Mouse (Mus musculus) intestine, embryonic 15.5 days (tissue): ENCODE measurements around the gene Fam219b. TPM values are rescaled to one million over a fixed set of nuclear protein-coding genes. Genes with fewer than 3 reads are reported as not detected.

Source experiments
- ATAC-seq: fragments of 200-750 bp; cut with Nextera tagmentation; 2 replicates; pipeline ENCODE4 v1.8.0; 2017; ENCODE audit warnings: moderate TSS enrichment, moderate library complexity
- H3K27ac ChIP-seq: fragments of 300-500 bp; sonication (generic); 2 replicates; pipeline ENCODE4 v1.5.1; 2015; ENCODE audit warnings: mild to moderate bottlenecking, inconsistent platforms
- H3K27me3 ChIP-seq: fragments of 300-500 bp; sonication (generic); replicated peaks from 2 replicates; pipeline ENCODE4 v1.6.1; 2015; ENCODE audit warnings: inconsistent platforms
- H3K36me3 ChIP-seq: fragments of 300-500 bp; sonication (generic); 2 replicates; pipeline ENCODE4 v1.6.1; 2015; ENCODE audit warnings: inconsistent platforms
- H3K4me1 ChIP-seq: fragments of 300-500 bp; sonication (generic); replicated peaks from 2 replicates; pipeline ENCODE4 v1.6.1; 2015; ENCODE audit warnings: inconsistent platforms
- H3K4me2 ChIP-seq: fragments of 300-500 bp; sonication (generic); replicated peaks from 2 replicates; pipeline ENCODE4 v1.6.1; 2015; ENCODE audit warnings: mild to moderate bottlenecking, inconsistent platforms
- H3K4me3 ChIP-seq: fragments of 300-500 bp; sonication (generic); replicated peaks from 2 replicates; pipeline ENCODE4 v1.5.1; 2015; ENCODE audit warnings: inconsistent platforms
- H3K9ac ChIP-seq: fragments of 300-500 bp; sonication (generic); 2 replicates; pipeline ENCODE4 v1.6.1; 2015; ENCODE audit warnings: inconsistent platforms
- H3K9me3 ChIP-seq: fragments of 300-500 bp; sonication (generic); 2 replicates; pipeline ENCODE4 v1.6.1; 2016; ENCODE audit warnings: inconsistent platforms
- WGBS: fragments of 180-500 bp; shearing (Covaris S2); methylation state at CpG from one replicate; pipeline ENCODE4 v1.1.7; 2015; 5-methylcytosine and 5-hydroxymethylcytosine counted together
- polyA plus RNA-seq: library from polyadenylated mRNA; unstranded; fragments of >200 nt; fragmentation: Nextera tagmentation; extraction: Ambion mirVana; gene quantifications from 2 replicates; pipeline ENCODE4 v1.2.1, GENCODE M21; 2015

Gene Fam219b
- polyA plus RNA-seq, 1 experiment from 2014 or later: 17.2 TPM

DNA sequence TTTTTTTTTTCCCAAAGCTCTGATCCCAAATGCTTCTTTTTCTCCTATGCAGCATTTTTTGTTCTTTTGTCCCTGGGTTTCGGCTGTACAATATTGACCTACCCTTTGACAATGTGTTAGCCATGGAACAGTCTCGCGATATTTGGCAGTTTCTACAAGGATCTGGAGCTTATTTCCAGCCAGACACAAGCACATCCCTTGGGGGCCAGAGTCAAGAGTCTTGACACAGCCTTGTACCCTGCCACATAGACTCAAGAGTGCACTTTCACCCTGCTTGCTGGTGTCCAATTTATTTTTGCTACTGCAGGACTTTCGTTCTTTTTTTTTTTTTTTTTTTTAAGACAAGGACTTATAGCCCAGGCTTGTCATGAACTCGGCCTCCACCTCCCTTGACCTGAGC is 966 bp upstream of the Fam219b start:
- peak overlapping the region; percentile 96 for H3K4me3 ChIP-seq
- WGBS: 84% methylated on average over 5 of the region's 5 CpGs
- no peak overlapping the region for H3K27ac ChIP-seq
- peak overlapping the region; percentile 75; the same call in 1 of the 2 replicates for H3K4me2 ChIP-seq
- no peaks in the 10 kb centered on the region for H3K9me3 ChIP-seq
- H3K27me3 ChIP-seq: no peaks in the 10 kb centered on the region
- peaks cover 12% of the 10 kb centered on the region for H3K4me1 ChIP-seq
- peaks cover 26% of the 10 kb centered on the region for H3K36me3 ChIP-seq
- H3K9ac ChIP-seq: no peak overlapping the region
- ATAC-seq: no peak

DNA sequence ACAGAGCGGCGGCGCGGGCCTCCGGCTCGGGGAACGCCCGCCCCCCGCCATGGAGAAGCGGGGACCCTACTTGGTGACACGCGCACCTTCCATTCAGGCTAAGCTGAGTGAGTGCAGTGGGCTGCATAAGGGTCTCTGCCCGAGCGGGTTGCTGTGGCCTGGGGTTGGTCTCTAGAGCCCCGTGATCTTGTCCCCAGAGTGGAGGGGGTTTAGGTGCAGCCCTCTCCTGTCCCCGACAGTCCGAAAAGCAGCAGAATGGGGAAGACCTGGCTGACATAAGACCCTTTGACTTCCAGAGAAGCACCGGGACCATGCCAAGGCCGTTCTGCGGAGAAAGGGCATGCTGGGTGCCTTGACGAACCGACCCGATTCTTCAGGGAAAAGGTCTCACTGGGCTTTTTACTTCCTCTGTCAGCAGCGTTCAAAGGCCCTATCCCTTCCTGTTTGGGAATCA is 427 bp downstream of the Fam219b start:
- Histone ChIP-seq H3K27ac (peak overlapping the region; percentile 86), H3K9ac (peak overlapping the region; percentile 88), H3K27me3 (no peaks in the 10 kb centered on the region), H3K4me2 (peak overlapping the region; percentile 75), H3K4me1 (peaks cover 12% of the 10 kb centered on the region), H3K4me3 (peak overlapping the region; percentile 96), H3K9me3 (no peaks in the 10 kb centered on the region), H3K36me3 (peaks cover 24% of the 10 kb centered on the region)
- WGBS: 1% methylated on average over 24 of the region's 24 CpGs
- peak; percentile 71; the same call in 1 of the 2 replicates for ATAC-seq

DNA sequence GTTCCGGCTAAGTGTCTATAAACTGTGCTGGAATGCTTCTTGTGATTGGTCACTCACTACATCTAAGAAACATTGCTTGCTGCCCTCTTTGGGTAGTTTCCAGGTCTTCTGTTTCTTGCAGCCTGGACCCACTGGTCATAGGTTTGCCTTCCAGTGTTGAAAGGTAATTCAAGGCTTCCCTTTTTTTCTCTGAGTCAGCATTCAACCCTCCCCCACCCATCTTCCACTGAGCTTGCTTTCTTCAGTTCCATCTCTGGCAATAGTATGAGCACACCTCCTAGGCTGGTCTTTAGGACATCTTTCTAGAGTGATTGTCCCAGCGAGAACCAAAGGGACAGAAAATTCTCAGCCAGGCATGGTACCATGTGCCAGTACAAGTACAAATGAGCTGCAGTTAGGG is 2.2 kb downstream of the Fam219b start:
- Histone ChIP-seq H3K27me3 (no peaks in the 10 kb centered on the region), H3K9me3 (no peaks in the 10 kb centered on the region), H3K36me3 (peaks cover 34% of the 10 kb centered on the region), H3K9ac (no peak overlapping the region), H3K27ac (no peak overlapping the region), H3K4me1 (peaks cover 12% of the 10 kb centered on the region), H3K4me2 (no peak overlapping the region), H3K4me3 (no peak overlapping the region)
- ATAC-seq: no peak
- WGBS: 80% methylated on average over 2 of the region's 2 CpGs

DNA sequence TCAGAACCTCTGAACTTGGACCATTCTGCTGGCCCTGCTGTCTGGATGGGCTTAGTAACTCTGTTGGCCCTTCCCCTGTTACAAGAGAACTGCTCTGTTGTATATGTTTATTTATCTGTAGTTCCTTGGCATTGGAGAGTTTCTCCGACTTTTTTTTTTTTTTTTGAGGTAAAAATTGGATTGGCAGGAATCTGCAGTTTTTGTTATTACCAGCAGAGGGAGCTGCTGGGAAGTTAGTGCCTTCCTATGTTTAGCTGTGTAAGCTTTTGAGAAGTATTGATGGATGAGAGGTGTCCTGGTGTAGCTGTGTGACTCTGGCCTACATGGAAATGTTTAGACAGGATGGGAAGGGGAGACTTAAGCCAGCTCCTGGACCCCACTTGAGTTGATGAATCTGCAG is 4.0 kb downstream of the Fam219b start:
- whole genome bisulfite sequencing: 7% methylated on average over 1 of the region's 1 CpGs
- H3K4me2 ChIP-seq: no peak overlapping the region

DNA sequence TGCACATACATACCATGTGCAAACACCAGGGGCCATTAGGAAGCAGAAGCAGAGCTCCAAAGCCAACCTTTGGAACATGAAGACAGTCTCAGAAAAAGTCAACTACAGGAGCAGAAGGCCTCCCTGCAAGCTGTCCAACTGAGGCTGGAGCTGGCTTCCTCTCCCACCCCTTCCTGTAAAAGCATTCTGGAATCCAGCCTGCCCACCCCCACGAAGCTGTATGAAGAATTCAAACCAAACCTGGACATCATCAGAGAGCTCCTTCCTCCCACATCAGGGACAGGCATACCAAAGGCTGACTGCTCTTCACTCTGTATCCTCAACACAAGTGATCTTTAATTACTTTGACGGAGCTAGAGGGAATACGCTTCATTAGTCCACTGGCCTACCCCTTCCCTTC is 6.6 kb downstream of the Fam219b start:
- Histone ChIP-seq H3K9me3 (no peaks in the 10 kb centered on the region), H3K4me3 (no peak overlapping the region), H3K36me3 (peaks cover 52% of the 10 kb centered on the region), H3K9ac (no peak overlapping the region), H3K27ac (no peak overlapping the region), H3K4me2 (no peak overlapping the region), H3K4me1 (peaks cover 5% of the 10 kb centered on the region; the same call in 1 of the 2 replicates), H3K27me3 (no peaks in the 10 kb centered on the region)
- WGBS: 75% methylated on average over 3 of the region's 3 CpGs
- ATAC-seq: no peak

More for the DNA sequence above, 4.0 kb downstream of the Fam219b start:
- Histone ChIP-seq H3K9me3 (no peaks in the 10 kb centered on the region), H3K4me1 (peaks cover 12% of the 10 kb centered on the region), H3K27ac (peak overlapping the region; percentile 18; the same call in 1 of the 2 replicates), H3K27me3 (no peaks in the 10 kb centered on the region), H3K36me3 (peaks cover 41% of the 10 kb centered on the region), H3K4me3 (no peak overlapping the region), H3K9ac (no peak overlapping the region)
- no peak for ATAC-seq

DNA sequence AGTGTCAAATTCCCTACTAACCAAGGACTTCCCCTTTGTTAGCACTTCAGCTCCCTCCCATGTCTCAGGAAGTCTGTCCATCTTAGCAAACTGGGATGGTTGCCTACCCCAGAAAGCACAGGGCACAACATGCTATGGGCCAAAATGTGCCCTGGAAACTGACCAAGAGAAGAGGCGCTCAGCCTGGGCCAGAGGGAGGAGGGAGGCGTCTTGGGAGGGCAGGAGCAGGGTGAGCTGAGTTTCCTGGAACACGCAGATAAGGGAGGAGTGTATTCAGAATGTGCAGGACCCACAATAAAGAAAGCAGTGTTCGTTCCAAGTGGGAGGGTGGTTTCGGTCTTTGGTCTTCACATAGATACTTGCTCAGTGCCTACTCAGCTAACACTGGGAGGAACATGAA is 10.0 kb downstream of the Fam219b start:
- Histone ChIP-seq H3K9ac (no peak overlapping the region), H3K27me3 (no peaks in the 10 kb centered on the region), H3K36me3 (peaks cover 34% of the 10 kb centered on the region), H3K4me1 (peaks cover 21% of the 10 kb centered on the region), H3K9me3 (no peaks in the 10 kb centered on the region), H3K4me3 (no peak overlapping the region), H3K27ac (no peak overlapping the region), H3K4me2 (no peak overlapping the region)
- no peak for ATAC-seq
- 67% methylated on average over 5 of the region's 5 CpGs for WGBS

DNA sequence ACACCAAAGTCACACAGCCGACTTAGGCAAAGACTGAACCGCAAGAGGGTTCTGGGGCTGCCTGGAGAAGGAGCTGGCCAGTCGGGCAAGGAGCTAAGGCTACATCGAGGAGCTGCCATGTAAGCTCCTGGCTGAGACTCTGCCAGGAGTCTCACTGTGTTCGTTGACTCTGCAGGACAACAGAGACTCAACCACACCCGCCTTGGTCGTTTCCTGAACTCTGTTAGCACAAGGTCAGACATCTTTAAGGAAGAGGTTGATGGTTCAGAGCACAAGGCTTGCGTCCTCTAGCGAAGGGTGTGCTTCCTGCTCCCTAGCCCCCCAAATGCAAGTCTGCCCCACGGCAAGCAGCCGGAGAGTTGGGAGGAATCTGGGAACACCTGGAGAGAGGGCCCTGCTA is 10.5 kb downstream of the Fam219b start:
- H3K4me1 ChIP-seq: peaks cover 21% of the 10 kb centered on the region
- H3K4me3 ChIP-seq: no peak overlapping the region
- no peak overlapping the region for H3K4me2 ChIP-seq
- WGBS: 84% methylated on average over 11 of the region's 11 CpGs
- no peak overlapping the region for H3K27ac ChIP-seq
- H3K36me3 ChIP-seq: peaks cover 34% of the 10 kb centered on the region
- H3K9me3 ChIP-seq: no peaks in the 10 kb centered on the region
- no peak overlapping the region for H3K9ac ChIP-seq
- ATAC-seq: no peak
- no peaks in the 10 kb centered on the region for H3K27me3 ChIP-seq

DNA sequence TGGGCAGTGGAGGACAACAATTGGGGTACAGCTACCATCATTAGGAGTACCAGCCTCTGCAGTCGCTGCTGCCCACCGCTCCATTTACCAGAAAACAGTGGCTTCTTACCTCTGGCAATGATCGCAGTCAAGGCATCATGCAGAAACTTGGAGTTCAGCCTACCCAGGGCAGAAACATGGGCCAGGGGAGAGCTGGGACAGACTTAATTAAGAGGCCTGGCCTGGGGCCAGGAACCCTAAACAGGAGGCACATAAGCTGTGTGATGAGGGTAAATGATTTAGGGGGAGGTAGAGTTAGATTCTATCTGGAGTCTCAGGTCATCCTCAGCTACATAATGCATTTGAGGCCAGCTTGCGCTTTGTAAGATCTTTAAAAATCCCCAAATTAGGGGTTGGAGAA is 11.9 kb downstream of the Fam219b start:
- WGBS: 94% methylated on average over 4 of the region's 4 CpGs
- Histone ChIP-seq H3K27ac (0 out of 2 replicates have a peak overlapping the region, but pooled peaks have one; percentile 77), H3K36me3 (peaks cover 24% of the 10 kb centered on the region), H3K4me1 (peaks cover 21% of the 10 kb centered on the region), H3K4me3 (no peak overlapping the region), H3K9me3 (no peaks in the 10 kb centered on the region), H3K4me2 (no peak overlapping the region), H3K9ac (no peak overlapping the region), H3K27me3 (no peaks in the 10 kb centered on the region)
- ATAC-seq: no peak

DNA sequence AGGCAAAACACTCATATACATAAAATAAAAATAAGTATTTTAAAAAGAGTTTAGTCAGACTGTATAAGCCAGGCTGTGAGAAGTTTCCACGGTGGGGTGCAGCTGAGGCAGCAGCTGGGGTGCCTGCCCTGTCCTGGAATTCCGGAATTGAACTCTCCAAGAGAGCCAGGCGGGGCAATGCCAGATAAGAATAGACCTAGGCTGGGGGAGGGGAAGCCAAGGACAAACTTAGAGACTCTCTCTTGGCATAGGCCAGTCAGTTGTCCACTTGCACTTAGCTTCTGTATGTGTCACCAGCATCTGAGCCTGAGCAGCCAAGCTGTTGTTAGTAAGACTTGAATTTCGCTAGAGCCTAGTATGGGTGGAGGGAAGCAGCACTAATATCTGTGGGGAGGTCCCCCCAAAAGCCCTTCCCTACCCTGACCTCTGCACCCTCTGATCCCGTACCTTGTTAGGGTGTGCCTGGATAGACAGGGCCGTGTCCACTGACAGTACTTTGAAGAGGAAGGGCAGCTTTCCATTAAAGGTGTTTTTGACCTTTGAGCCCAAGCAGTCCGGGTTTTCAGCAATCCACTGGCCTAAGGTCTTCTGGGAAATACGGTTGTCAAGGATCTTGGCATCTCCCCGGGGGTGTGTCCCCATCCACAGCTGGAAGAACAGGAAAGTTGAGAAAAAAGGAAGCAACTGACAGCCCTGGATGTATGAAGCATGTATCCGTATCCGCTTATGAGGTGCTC is 13.0 kb downstream of the Fam219b start:
- Histone ChIP-seq H3K27ac (peak overlapping the region; percentile 77), H3K9me3 (no peaks in the 10 kb centered on the region), H3K4me2 (peak overlapping the region; percentile 28), H3K9ac (no peak overlapping the region), H3K27me3 (no peaks in the 10 kb centered on the region), H3K4me3 (no peak overlapping the region; the same call in 1 of the 2 replicates), H3K4me1 (peaks cover 21% of the 10 kb centered on the region), H3K36me3 (peaks cover 17% of the 10 kb centered on the region)
- 59% methylated on average over 11 of the region's 11 CpGs for WGBS
- ATAC-seq: peak; percentile 83

DNA sequence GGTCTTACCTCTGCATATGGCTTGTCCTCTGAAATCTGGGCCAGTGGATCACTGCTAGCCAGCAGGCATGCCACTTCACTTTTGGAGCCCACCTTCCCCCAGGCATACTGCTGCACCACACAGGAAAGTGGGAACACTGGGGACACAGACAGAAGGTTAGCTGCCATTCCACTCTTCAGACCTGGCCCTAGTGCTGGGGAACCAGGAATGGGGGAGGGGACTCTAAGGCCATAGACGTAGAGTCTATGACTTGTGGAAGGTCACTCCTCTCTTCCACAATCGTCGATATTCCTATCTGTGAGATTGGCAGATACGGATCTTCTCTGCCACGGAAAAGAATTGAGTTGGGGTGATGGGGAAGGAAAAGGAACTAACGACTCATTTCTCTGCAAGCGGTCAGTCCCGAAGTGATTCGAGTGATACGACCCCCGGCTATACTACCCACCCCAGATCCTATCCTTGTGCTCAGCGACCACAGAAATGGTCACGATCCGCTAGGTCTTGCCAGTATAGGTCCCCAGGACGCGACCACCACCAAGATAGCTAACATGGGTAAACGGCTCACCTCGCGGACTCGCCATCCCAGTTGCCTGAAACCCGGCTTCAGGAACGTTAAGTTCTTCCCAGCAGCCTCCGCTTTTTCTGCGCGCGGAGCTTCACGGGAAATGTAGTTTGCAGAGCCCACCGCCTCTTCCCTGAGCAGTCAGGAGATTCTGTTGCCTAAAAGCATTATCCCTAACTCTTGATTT is 15.0 kb downstream of the Fam219b start, which contains the start of gene Mpi:
TSS of gene Mpi (minus strand) at position 625 of the 749 bp plus-strand sequence.
- H3K9ac ChIP-seq: peak within 1 kb of the TSS; percentile 60
- H3K4me3 ChIP-seq: peak within 1 kb of the TSS; percentile 56
- H3K4me1 ChIP-seq: peaks cover 21% of the 10 kb centered on the region
- H3K36me3 ChIP-seq: peaks cover 10% of the 10 kb centered on the region
- no peaks in the 10 kb centered on the region for H3K9me3 ChIP-seq
- peak; percentile 54 for ATAC-seq
- 0 out of 2 replicates have a peak within 1 kb of the TSS, but pooled peaks have one; percentile 28 for H3K27ac ChIP-seq
- H3K4me2 ChIP-seq: peak within 1 kb of the TSS; percentile 80
- no peaks in the 10 kb centered on the region for H3K27me3 ChIP-seq
- 1% methylated on average over 28 of the region's 28 CpGs for WGBS

DNA sequence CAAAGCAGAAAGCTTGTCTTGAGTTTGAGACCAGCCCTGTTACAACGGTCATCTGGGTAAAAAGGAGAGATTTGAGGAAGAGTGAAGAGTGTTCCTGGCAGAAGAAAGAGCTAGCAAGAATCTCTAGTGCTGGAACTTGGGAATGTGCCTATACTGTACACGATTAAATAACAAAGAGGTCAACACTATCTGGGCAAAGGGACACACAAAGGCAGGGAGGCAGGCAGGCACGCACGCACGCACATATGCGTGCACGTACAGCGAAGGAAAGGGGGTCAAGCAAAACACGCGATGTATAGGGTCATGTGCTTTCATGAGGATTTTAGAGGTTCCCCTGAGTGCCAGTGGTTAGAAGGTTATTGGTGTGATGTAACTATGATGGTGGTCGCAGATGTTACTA is 15.8 kb downstream of the Fam219b start:
- Histone ChIP-seq H3K36me3 (peaks cover 10% of the 10 kb centered on the region), H3K4me1 (peaks cover 21% of the 10 kb centered on the region), H3K9ac (no peak overlapping the region), H3K9me3 (no peaks in the 10 kb centered on the region), H3K27me3 (no peaks in the 10 kb centered on the region), H3K27ac (0 out of 2 replicates have a peak overlapping the region, but pooled peaks have one; percentile 28), H3K4me2 (peak overlapping the region; percentile 80; the same call in 1 of the 2 replicates), H3K4me3 (no peak overlapping the region)
- ATAC-seq: no peak
- WGBS: 70% methylated on average over 11 of the region's 11 CpGs

DNA sequence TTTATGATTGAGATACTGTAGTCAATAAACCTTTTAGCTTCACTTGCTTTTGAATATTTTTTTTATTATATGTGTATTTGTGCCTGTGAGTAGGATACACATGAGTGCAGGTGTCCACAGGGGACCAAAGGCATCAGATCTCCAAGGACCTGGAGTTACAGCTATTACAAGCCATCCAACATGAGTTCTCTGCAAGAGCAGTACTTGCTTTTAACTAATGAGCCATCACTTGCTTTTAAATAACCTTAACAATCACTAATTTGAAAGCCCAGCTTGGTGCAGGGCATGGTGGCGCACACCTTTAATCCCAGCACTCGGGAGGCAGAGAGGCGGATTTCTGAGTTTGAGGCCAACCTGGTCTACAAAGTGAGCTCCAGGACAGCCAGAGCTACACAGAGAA is 17.4 kb downstream of the Fam219b start:
- WGBS: 55% methylated on average over 3 of the region's 3 CpGs
- H3K4me1 ChIP-seq: peaks cover 12% of the 10 kb centered on the region
- no peak overlapping the region for H3K4me2 ChIP-seq
- ATAC-seq: no peak
- peaks cover 3% of the 10 kb centered on the region; the same call in 1 of the 2 replicates for H3K36me3 ChIP-seq
- no peak overlapping the region for H3K4me3 ChIP-seq
- no peaks in the 10 kb centered on the region for H3K9me3 ChIP-seq
- no peak overlapping the region for H3K9ac ChIP-seq
- H3K27me3 ChIP-seq: no peaks in the 10 kb centered on the region
- no peak overlapping the region for H3K27ac ChIP-seq
